Mouse (Mus musculus): Measurements from ENCODE around the gene Hist1h1e.
"Not testable (repeated sequence)": the region's sequence is repeated elsewhere in the genome, so short reads cannot be mapped to it uniquely, and the experiment has no call there.

The Hist1h1e gene

GRCm38 (mm10) chr13:23572218-23573033 is 49.9 kb downstream of the Hist1h1e start:
- no peak for DNase-seq

- not testable (repeated sequence) for DNase-seq
Measured at GRCm38 (mm10) chr13:23571504-23572217, 50.7 kb downstream of the Hist1h1e start.

GRCm38 (mm10) chr13:23571022-23571503 is 51.3 kb downstream of the Hist1h1e start, which contains the start of the genes Hist1h2ae and Hist1h2bg:
Gene Hist1h2ae (minus strand): TSS chr13:23571220.
Gene Hist1h2bg (plus strand): TSS chr13:23571396.
- DNase-seq: peak; percentile 76
